Mouse (Mus musculus) hindbrain, postnatal 0 days (tissue): Measurements from ENCODE around the gene Foxk1. TPM values are rescaled to one million over a fixed set of nuclear protein-coding genes. Genes with fewer than 3 reads are reported as not detected.
A peak's percentile ranks its signal among the peaks of the same experiment; 100 is the strongest.

Source experiments
- ATAC-seq: fragments of 200-750 bp; cut with Nextera tagmentation; 2 replicates; pipeline ENCODE4 v1.8.0; 2017; ENCODE audit warnings: mild to moderate bottlenecking, moderate TSS enrichment, moderate library complexity
- DNase-seq: peaks from one replicate; pipeline ENCODE4 v3.0.0-alpha.2; 2015; ENCODE audit warnings: low spot score
- H3K27ac ChIP-seq: fragments of 300-500 bp; sonication (generic); 2 replicates; pipeline ENCODE4 v1.5.1; 2014; ENCODE audit warnings: mild to moderate bottlenecking
- H3K27me3 ChIP-seq: fragments of 300-500 bp; sonication (generic); 2 replicates; pipeline ENCODE4 v1.6.1; 2014; ENCODE audit warnings: low read length, mixed read lengths; ENCODE audit not compliant: insufficient read depth
- H3K36me3 ChIP-seq: fragments of 300-500 bp; sonication (generic); 2 replicates; pipeline ENCODE4 v1.6.1; 2014; ENCODE audit warnings: low read length, mixed read lengths; ENCODE audit not compliant: insufficient read depth
- H3K4me1 ChIP-seq: fragments of 300-500 bp; sonication (generic); 2 replicates; pipeline ENCODE4 v1.6.1; 2014; ENCODE audit warnings: antibody characterized with exemption, low read length, mixed read lengths; ENCODE audit not compliant: insufficient read depth
- H3K4me2 ChIP-seq: fragments of 300-500 bp; sonication (generic); 2 replicates; pipeline ENCODE4 v1.6.1; 2014; ENCODE audit warnings: low read depth, mild to moderate bottlenecking, low read length, moderate library complexity, mixed read lengths
- H3K4me3 ChIP-seq: fragments of 300-500 bp; sonication (generic); 2 replicates; pipeline ENCODE4 v1.5.1; 2014; ENCODE audit warnings: low read length
- H3K9ac ChIP-seq: fragments of 300-500 bp; sonication (generic); replicated peaks from 2 replicates; pipeline ENCODE4 v1.6.1; 2014; ENCODE audit warnings: mild to moderate bottlenecking, low read length, moderate library complexity, mixed read lengths
- H3K9me3 ChIP-seq: fragments of 300-500 bp; sonication (generic); 2 replicates; pipeline ENCODE4 v1.6.1; 2016; ENCODE audit warnings: low read length, mixed read lengths
- CTCF ChIP-seq: IDR thresholded peaks from 2 replicates; pipeline ENCODE4 v1.5.1; 2016; ENCODE audit warnings: antibody characterized with exemption, control low read depth, low read depth
- WGBS: fragments of 180-500 bp; shearing (Covaris S2); extraction: QIAGEN DNeasy Blood & Tissue Kit; methylation state at CpG from one replicate; pipeline ENCODE4 v1.1.7; 2014; 5-methylcytosine and 5-hydroxymethylcytosine counted together
- polyA plus RNA-seq: library from polyadenylated mRNA; unstranded; fragments of >200 nt; fragmentation: Nextera tagmentation; extraction: Ambion mirVana; gene quantifications from 2 replicates; pipeline ENCODE4 v1.2.1, GENCODE M21; 2015
- total RNA-seq: library from RNA; depleted of rRNA; stranded (reverse); fragments of >200 nt; gene quantifications from 2 replicates; pipeline ENCODE4 v1.2.3, GENCODE M21; 2014

Foxk1 gene
- total and polyA plus RNA-seq, 2 experiments from 2014 or later, result 4.6 to 23.3 TPM

GRCm38 (mm10) chr5:142367085-142368081 lies 33.9 kb upstream of the Foxk1 start:
- H3K27me3 ChIP-seq, result no peaks in the 10 kb centered on the region
- peak; percentile 97 for DNase-seq
- no peaks in the 10 kb centered on the region for H3K36me3 ChIP-seq
- H3K4me1 ChIP-seq, result peaks cover 10% of the 10 kb centered on the region
- peak; percentile 77 for TF ChIP-seq CTCF
- H3K27ac ChIP-seq, result peak overlapping the region; percentile 66
- peak overlapping the region; percentile 86 for H3K4me2 ChIP-seq
- WGBS, result under 1% methylated on average over 77 of the region's 83 CpGs
- H3K9me3 ChIP-seq, result no peaks in the 10 kb centered on the region
- ATAC-seq, result peak; percentile 94
- H3K9ac ChIP-seq, result peak overlapping the region; percentile 59
- H3K4me3 ChIP-seq, result peak overlapping the region; percentile 57

- ATAC-seq (no peak), DNase-seq (no peak)
- Histone ChIP-seq H3K4me3 (peak overlapping the region; percentile 57), H3K9me3 (no peaks in the 10 kb centered on the region), H3K4me1 (peaks cover 10% of the 10 kb centered on the region), H3K36me3 (no peaks in the 10 kb centered on the region), H3K27ac (peak overlapping the region; percentile 66; the same call in 1 of the 2 replicates), H3K27me3 (no peaks in the 10 kb centered on the region), H3K4me2 (peak overlapping the region; percentile 86), H3K9ac (peak overlapping the region; percentile 59)
- TF ChIP-seq CTCF, result no peak
- WGBS, result 55% methylated on average over 5 of the region's 5 CpGs
Measured at GRCm38 (mm10) chr5:142368122-142368521, 33.2 kb upstream of the Foxk1 start.

GRCm38 (mm10) chr5:142370406-142371171 lies 30.7 kb upstream of the Foxk1 start:
- Histone ChIP-seq H3K4me2 (no peak overlapping the region), H3K27me3 (no peaks in the 10 kb centered on the region), H3K9me3 (no peaks in the 10 kb centered on the region), H3K36me3 (no peaks in the 10 kb centered on the region), H3K4me1 (peaks cover 10% of the 10 kb centered on the region), H3K9ac (no peak overlapping the region), H3K4me3 (no peak overlapping the region), H3K27ac (peak overlapping the region; percentile 75; the same call in 1 of the 2 replicates)
- DNase-seq (no peak), ATAC-seq (no peak)
- 93% methylated on average over 4 of the region's 4 CpGs for WGBS
- no peak for TF ChIP-seq CTCF

GRCm38 (mm10) chr5:142371172-142372155 lies 29.8 kb upstream of the Foxk1 start:
- no peaks in the 10 kb centered on the region for H3K27me3 ChIP-seq
- no peaks in the 10 kb centered on the region for H3K36me3 ChIP-seq
- H3K4me1 ChIP-seq, result peaks cover 7% of the 10 kb centered on the region
- H3K9ac ChIP-seq, result 0 out of 2 replicates have a peak overlapping the region, but pooled peaks have one; percentile 21
- no peak for TF ChIP-seq CTCF
- H3K27ac ChIP-seq, result peak overlapping the region; percentile 75
- DNase-seq (peak; percentile 36), ATAC-seq (no peak)
- WGBS, result 12% methylated on average over 24 of the region's 24 CpGs
- H3K9me3 ChIP-seq, result no peaks in the 10 kb centered on the region
- H3K4me2 ChIP-seq, result 0 out of 2 replicates have a peak overlapping the region, but pooled peaks have one; percentile 14
- no peak overlapping the region for H3K4me3 ChIP-seq

GRCm38 (mm10) chr5:142372207-142372606 lies 29.1 kb upstream of the Foxk1 start:
- Histone ChIP-seq H3K27ac (0 out of 2 replicates have a peak overlapping the region, but pooled peaks have one; percentile 75), H3K4me3 (no peak overlapping the region), H3K4me2 (no peak overlapping the region), H3K27me3 (no peaks in the 10 kb centered on the region), H3K4me1 (peaks cover 3% of the 10 kb centered on the region; the same call in 1 of the 2 replicates), H3K9ac (no peak overlapping the region), H3K36me3 (no peaks in the 10 kb centered on the region), H3K9me3 (no peaks in the 10 kb centered on the region)
- ATAC-seq (no peak), DNase-seq (no peak)
- 25% methylated on average over 6 of the region's 6 CpGs for WGBS
- no peak for TF ChIP-seq CTCF

GRCm38 (mm10) chr5:142374343-142374742 lies 27.0 kb upstream of the Foxk1 start:
- no peak for TF ChIP-seq CTCF
- H3K27me3 ChIP-seq, result no peaks in the 10 kb centered on the region
- ATAC-seq (no peak), DNase-seq (no peak)
- peaks cover 3% of the 10 kb centered on the region; the same call in 1 of the 2 replicates for H3K4me1 ChIP-seq
- no peak overlapping the region for H3K27ac ChIP-seq
- no peak overlapping the region for H3K4me3 ChIP-seq
- H3K4me2 ChIP-seq, result no peak overlapping the region
- no peaks in the 10 kb centered on the region for H3K36me3 ChIP-seq
- WGBS, result 94% methylated on average over 9 of the region's 9 CpGs
- no peak overlapping the region for H3K9ac ChIP-seq
- no peaks in the 10 kb centered on the region for H3K9me3 ChIP-seq
